Mouse (Mus musculus) liver, postnatal 0 days (tissue): Measurements from ENCODE around the gene Map3k7. TPM values are rescaled to one million over a fixed set of nuclear protein-coding genes. Genes with fewer than 3 reads are reported as not detected.
A peak's percentile ranks its signal among the peaks of the same experiment; 100 is the strongest.

Source experiments
- ATAC-seq: fragments of 200-750 bp; cut with Nextera tagmentation; 2 replicates; pipeline ENCODE4 v1.8.0; 2017; ENCODE audit warnings: mild to moderate bottlenecking, moderate library complexity
- DNase-seq: peaks from one replicate; pipeline ENCODE4 v3.0.0-alpha.2; 2016
- H3K27ac ChIP-seq: fragments of 300-500 bp; sonication (generic); 2 replicates; pipeline ENCODE4 v1.5.1; 2014; ENCODE audit warnings: antibody characterized with exemption, moderate library complexity, mild to moderate bottlenecking, low read depth
- H3K27me3 ChIP-seq: fragments of 300-500 bp; sonication (generic); 2 replicates; pipeline ENCODE4 v1.6.1; 2014; ENCODE audit warnings: low read length, control low read depth, mixed read lengths; ENCODE audit not compliant: insufficient read depth
- H3K36me3 ChIP-seq: fragments of 300-500 bp; sonication (generic); replicated peaks from 2 replicates; pipeline ENCODE4 v1.6.1; 2014; ENCODE audit warnings: mild to moderate bottlenecking, control low read depth, low read length, moderate library complexity, mixed read lengths; ENCODE audit not compliant: insufficient read depth
- H3K4me1 ChIP-seq: fragments of 300-500 bp; sonication (generic); 2 replicates; pipeline ENCODE4 v1.6.1; 2014; ENCODE audit warnings: antibody characterized with exemption, mild to moderate bottlenecking, control low read depth; ENCODE audit not compliant: insufficient read depth
- H3K4me2 ChIP-seq: fragments of 300-500 bp; sonication (generic); 2 replicates; pipeline ENCODE4 v1.6.1; 2014; ENCODE audit warnings: low read depth, mild to moderate bottlenecking, low read length, moderate library complexity, mixed read lengths
- H3K4me3 ChIP-seq: fragments of 300-500 bp; sonication (generic); 2 replicates; pipeline ENCODE4 v1.5.1; 2014; ENCODE audit warnings: low read depth, low read length
- H3K9ac ChIP-seq: fragments of 300-500 bp; sonication (generic); replicated peaks from 2 replicates; pipeline ENCODE4 v1.6.1; 2014; ENCODE audit warnings: mild to moderate bottlenecking, moderate library complexity
- H3K9me3 ChIP-seq: fragments of 300-500 bp; sonication (generic); 2 replicates; pipeline ENCODE4 v1.6.1; 2016; ENCODE audit warnings: mild to moderate bottlenecking, control low read depth, low read length, mixed read lengths
- CTCF ChIP-seq: sonication (generic); IDR thresholded peaks from 2 replicates; pipeline ENCODE4 v1.5.1; 2016; ENCODE audit warnings: antibody characterized with exemption, low read depth
- EP300 ChIP-seq: IDR thresholded peaks from 2 replicates; pipeline ENCODE4 v1.6.1; 2016; ENCODE audit warnings: antibody characterized with exemption, low read depth, mild to moderate bottlenecking
- WGBS: fragments of 180-500 bp; shearing (Covaris S2); extraction: QIAGEN DNeasy Blood & Tissue Kit; methylation state at CpG from one replicate; pipeline ENCODE4 v1.1.7; 2014; ENCODE audit not compliant: insufficient replicate concordance; 5-methylcytosine and 5-hydroxymethylcytosine counted together
- polyA plus RNA-seq: library from polyadenylated mRNA; unstranded; fragments of >200 nt; fragmentation: Nextera tagmentation; extraction: Ambion mirVana; gene quantifications from 2 replicates; pipeline ENCODE4 v1.2.1, GENCODE M21; 2015

The Map3k7 gene
- polyA plus RNA-seq, 1 experiment from 2014 or later = 8.0 TPM

DNA sequence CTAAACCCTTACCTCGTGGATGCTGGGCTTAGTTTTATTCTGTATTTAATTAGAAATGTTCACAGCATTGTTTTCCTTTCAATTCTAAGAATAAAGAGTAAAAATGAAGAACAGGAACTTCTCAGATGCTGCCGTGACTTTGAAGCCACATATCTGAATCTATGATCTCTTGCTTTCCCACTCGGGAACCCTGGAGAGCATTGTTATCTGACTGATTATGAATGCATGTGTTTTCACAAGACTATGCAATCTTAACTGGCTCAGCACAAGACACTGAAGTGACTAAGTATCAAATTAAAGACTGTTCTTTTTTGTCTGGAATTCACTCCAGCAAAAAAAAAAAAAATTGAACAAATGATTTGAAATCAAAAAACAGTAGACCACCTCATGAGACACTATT, 30.7 kb upstream of the Map3k7 start:
- no peak overlapping the region for H3K9ac ChIP-seq
- DNase-seq = no peak
- 35% methylated on average over 3 of the region's 3 CpGs for WGBS
- no peaks in the 10 kb centered on the region for H3K36me3 ChIP-seq
- no peak overlapping the region for H3K27ac ChIP-seq
- H3K27me3 ChIP-seq = peaks cover 13% of the 10 kb centered on the region; the same call in 1 of the 2 replicates
- no peaks in the 10 kb centered on the region for H3K9me3 ChIP-seq
- H3K4me3 ChIP-seq = no peak overlapping the region
- no peak for ATAC-seq
- no peak overlapping the region for H3K4me2 ChIP-seq
- peaks cover 5% of the 10 kb centered on the region; the same call in 1 of the 2 replicates for H3K4me1 ChIP-seq
- TF ChIP-seq EP300 (no peak), CTCF (no peak)

DNA sequence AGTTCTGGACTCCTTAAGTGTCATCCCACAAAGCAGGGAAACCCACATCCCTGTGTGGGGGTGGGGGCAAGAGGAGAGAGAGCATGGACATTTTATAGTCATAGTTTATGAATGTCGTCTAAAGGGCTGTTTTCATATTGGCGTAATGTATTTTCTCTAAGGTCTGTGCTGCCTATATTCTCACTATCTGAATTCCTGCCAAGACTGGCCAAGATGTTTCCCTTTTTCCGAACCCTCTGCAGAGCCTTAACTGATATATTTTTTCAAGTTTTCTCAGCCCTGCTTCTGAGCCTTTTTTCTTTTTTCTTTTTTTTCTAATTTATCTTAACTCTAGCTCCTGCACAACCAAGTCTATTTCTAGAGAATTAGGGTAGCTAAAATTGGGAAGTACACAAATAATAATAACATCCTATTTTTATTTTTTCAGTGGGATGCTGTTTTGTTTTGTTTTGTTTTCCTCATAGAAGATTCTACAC, 28.0 kb upstream of the Map3k7 start:
- peaks cover 13% of the 10 kb centered on the region; the same call in 1 of the 2 replicates for H3K27me3 ChIP-seq
- no peaks in the 10 kb centered on the region for H3K36me3 ChIP-seq
- no peak overlapping the region for H3K9ac ChIP-seq
- H3K9me3 ChIP-seq = no peaks in the 10 kb centered on the region
- peaks cover 5% of the 10 kb centered on the region; the same call in 1 of the 2 replicates for H3K4me1 ChIP-seq
- DNase-seq (no peak), ATAC-seq (no peak)
- no peak overlapping the region for H3K4me3 ChIP-seq
- TF ChIP-seq EP300 (no peak), CTCF (no peak)
- 68% methylated on average over 3 of the region's 3 CpGs for WGBS
- no peak overlapping the region for H3K27ac ChIP-seq
- H3K4me2 ChIP-seq = no peak overlapping the region

GRCm38 (mm10) chr4:31936358-31936757, 27.5 kb upstream of the Map3k7 start:
- no peak overlapping the region for H3K4me3 ChIP-seq
- no peak for ATAC-seq
- H3K27ac ChIP-seq = no peak overlapping the region
- peaks cover 13% of the 10 kb centered on the region; the same call in 1 of the 2 replicates for H3K27me3 ChIP-seq
- H3K9me3 ChIP-seq = no peaks in the 10 kb centered on the region
- no peak overlapping the region for H3K4me2 ChIP-seq
- peaks cover 5% of the 10 kb centered on the region; the same call in 1 of the 2 replicates for H3K4me1 ChIP-seq
- no peak for TF ChIP-seq EP300
- TF ChIP-seq CTCF = no peak
- no peak for DNase-seq
- no peaks in the 10 kb centered on the region for H3K36me3 ChIP-seq
- H3K9ac ChIP-seq = no peak overlapping the region
- whole genome bisulfite sequencing = 35% methylated on average over 8 of the region's 8 CpGs

- H3K4me1 ChIP-seq = peaks cover 5% of the 10 kb centered on the region; the same call in 1 of the 2 replicates
- H3K27ac ChIP-seq = no peak overlapping the region
- no peaks in the 10 kb centered on the region for H3K9me3 ChIP-seq
- no peak for DNase-seq
- 13% methylated on average over 15 of the region's 15 CpGs for WGBS
- ATAC-seq = no peak
- H3K27me3 ChIP-seq = peaks cover 13% of the 10 kb centered on the region; the same call in 1 of the 2 replicates
- peak overlapping the region; percentile 44; the same call in 1 of the 2 replicates for H3K4me3 ChIP-seq
- 0 out of 2 replicates have a peak overlapping the region, but pooled peaks have one; percentile 13 for H3K9ac ChIP-seq
- peak overlapping the region; percentile 70; the same call in 1 of the 2 replicates for H3K4me2 ChIP-seq
- TF ChIP-seq EP300 (no peak), CTCF (no peak)
- no peaks in the 10 kb centered on the region for H3K36me3 ChIP-seq
These were observed 27.0 kb upstream of the Map3k7 start for GRCm38 (mm10) chr4:31936911-31937375.

GRCm38 (mm10) chr4:31937376-31938281, 26.3 kb upstream of the Map3k7 start:
- Histone ChIP-seq H3K9ac (peak overlapping the region; percentile 13), H3K4me1 (peaks cover 5% of the 10 kb centered on the region; the same call in 1 of the 2 replicates), H3K36me3 (no peaks in the 10 kb centered on the region), H3K9me3 (no peaks in the 10 kb centered on the region), H3K27ac (no peak overlapping the region), H3K4me3 (peak overlapping the region; percentile 44), H3K4me2 (peak overlapping the region; percentile 70), H3K27me3 (peaks cover 13% of the 10 kb centered on the region; the same call in 1 of the 2 replicates)
- DNase-seq = no peak
- TF ChIP-seq CTCF = no peak
- no peak for TF ChIP-seq EP300
- WGBS = 5% methylated on average over 31 of the region's 36 CpGs
- no peak for ATAC-seq

GRCm38 (mm10) chr4:31938416-31939106, 25.3 kb upstream of the Map3k7 start:
- TF ChIP-seq EP300 (no peak), CTCF (peak; percentile 51)
- no peaks in the 10 kb centered on the region for H3K36me3 ChIP-seq
- H3K9ac ChIP-seq = no peak overlapping the region
- no peak overlapping the region for H3K4me2 ChIP-seq
- 28% methylated on average over 9 of the region's 9 CpGs for WGBS
- H3K9me3 ChIP-seq = no peaks in the 10 kb centered on the region
- ATAC-seq (no peak), DNase-seq (no peak)
- H3K27me3 ChIP-seq = peaks cover 13% of the 10 kb centered on the region; the same call in 1 of the 2 replicates
- peaks cover 5% of the 10 kb centered on the region; the same call in 1 of the 2 replicates for H3K4me1 ChIP-seq
- no peak overlapping the region for H3K27ac ChIP-seq
- H3K4me3 ChIP-seq = no peak overlapping the region
